In the genomic region with DNA sequence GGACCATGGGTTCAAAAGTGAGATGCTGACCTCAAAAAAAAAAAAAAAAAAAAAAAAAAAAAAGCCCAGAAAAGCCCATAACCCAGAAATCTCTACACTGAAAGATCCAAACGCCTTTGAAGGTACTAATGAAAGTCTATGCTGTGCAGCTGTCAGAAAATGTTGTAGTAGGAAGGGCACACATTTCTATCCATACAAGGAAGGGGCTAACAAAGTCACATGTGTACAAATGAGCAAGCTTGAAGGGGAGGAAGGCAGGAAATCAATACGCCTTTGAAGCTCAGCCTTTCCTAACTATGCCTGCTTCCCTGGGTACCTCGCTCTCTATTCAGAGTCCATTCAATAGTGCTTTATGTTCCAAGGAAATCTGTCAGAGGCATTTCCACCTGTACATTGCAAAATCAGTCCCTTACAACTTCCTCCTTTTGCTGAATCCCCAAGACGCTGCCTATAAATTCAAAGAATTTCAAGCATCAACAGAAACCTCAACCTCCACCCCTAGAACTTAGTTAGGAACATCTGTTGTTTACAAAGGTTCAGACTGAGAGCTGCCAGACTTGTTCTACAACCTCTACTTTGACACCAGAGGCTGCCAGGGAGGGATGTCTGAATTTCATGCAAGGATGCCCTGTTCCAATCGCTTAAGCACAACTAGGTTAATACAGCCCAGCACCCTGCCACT, we compare ENCODE assay signal across 9 mouse cellular contexts.
DNase-seq lines count a peak whose midpoint lies in the region; ATAC-seq and TF ChIP-seq lines count a peak whose summit lies in the region.
"Had no signal": no experiment of that assay in that cellular context is flagged by ENCODE, and none has a peak within 500 bp of the region (broad histone marks: within the 10 kb centered on the region; RNA-seq: fewer than 3 reads in every experiment).

No protein-coding gene starts in this region.

- no peak for TF ChIP-seq EP300 in MEL (IDR thresholded peaks at IDR 0.05; ENCODE audit: low read depth in 1 of 2, low read length in 2 of 2)
- TF ChIP-seq EP300 in lung, postnatal 0 days (IDR thresholded peaks at IDR 0.05) = peak; percentile 72

- no peak for ATAC-seq in heart, embryonic 13.5 days (ENCODE audit: extremely low read depth, insufficient number of reproducible peaks, low FRiP score, low TSS enrichment)
- peak; percentile 85 for ATAC-seq in granulocyte monocyte progenitor cell, adult 5-6 weeks (replicated peaks; ENCODE audit: poor library complexity, severe bottlenecking)
- ATAC-seq in lung, postnatal 0 days = peak; percentile 57

- TF ChIP-seq RAD21 in MEL (IDR thresholded peaks at IDR 0.05; ENCODE audit: low read depth, low read length) = no peak

- H3K9ac ChIP-seq in heart, embryonic 13.5 days = no peak overlapping the region
- H3K9ac ChIP-seq in MEL (ENCODE audit: control insufficient read depth, low read depth, low read length, poor library complexity, severe bottlenecking) = no peak overlapping the region
- H3K9ac ChIP-seq in lung, postnatal 0 days (replicated peaks; ENCODE audit: low read depth) = no peak overlapping the region
- H3K9ac ChIP-seq: liver, embryonic 14.5 days had no signal

- H3K9me3 ChIP-seq in heart, embryonic 13.5 days = no peaks in the 10 kb centered on the region
- no peaks in the 10 kb centered on the region for H3K9me3 ChIP-seq in MEL (replicated peaks; ENCODE audit: insufficient read depth, low read length)
- no peaks in the 10 kb centered on the region for H3K9me3 ChIP-seq in lung, postnatal 0 days (ENCODE audit: low read length)

- WGBS in heart, embryonic 13.5 days = 43% methylated on average over 5 of the region's 5 CpGs
- WGBS in lung, postnatal 0 days = 16% methylated on average over 5 of the region's 5 CpGs

- no peak for TF ChIP-seq CTCF in MEL (IDR thresholded peaks at IDR 0.05 in 2 of 3, conservative IDR thresholded peaks at IDR 0.05 in 1 of 3; ENCODE audit: control insufficient read depth in 1 of 3, insufficient read depth in 1 of 3, low read depth in 2 of 3, low read length in 3 of 3, poor library complexity in 1 of 3, severe bottlenecking in 1 of 3)
- no peak for TF ChIP-seq CTCF in lung, postnatal 0 days (IDR thresholded peaks at IDR 0.05)

- H3K4me2 ChIP-seq in heart, embryonic 13.5 days = no peak overlapping the region
- no peak overlapping the region for H3K4me2 ChIP-seq in lung, postnatal 0 days (replicated peaks; ENCODE audit: low read depth, low read length)

- H3K27ac ChIP-seq in heart, embryonic 13.5 days (replicated peaks) = peak overlapping the region; percentile 45; the same call in 1 of the 2 replicates
- H3K27ac ChIP-seq in MEL (ENCODE audit: control insufficient read depth, low read depth, low read length) = no peak overlapping the region
- no peak overlapping the region for H3K27ac ChIP-seq in lung, postnatal 0 days (ENCODE audit: low read length)
- H3K27ac ChIP-seq: liver, embryonic 14.5 days had no signal

- H3K4me3 ChIP-seq in heart, embryonic 13.5 days = no peak overlapping the region
- no peak overlapping the region for H3K4me3 ChIP-seq in MEL (ENCODE audit: control insufficient read depth in 1 of 2, insufficient read depth in 1 of 2, low read depth in 2 of 2, low read length in 2 of 2)
- H3K4me3 ChIP-seq in lung, postnatal 0 days (ENCODE audit: low read depth, low read length) = no peak overlapping the region

- 0 out of 2 replicates have a peak, but pooled peaks cover 5% of the 10 kb centered on the region for H3K36me3 ChIP-seq in heart, embryonic 13.5 days
- H3K36me3 ChIP-seq in MEL (ENCODE audit: control insufficient read depth in 1 of 2, insufficient read depth in 2 of 2, low read length in 2 of 2) = peaks cover 0 to 3% of the 10 kb centered on the region in 2 experiments; a peak in 3 of 4 replicates
- no peaks in the 10 kb centered on the region for H3K36me3 ChIP-seq in lung, postnatal 0 days (ENCODE audit: insufficient read depth, low read length)

- DNase-seq in heart, adult 9 months (ENCODE audit: low spot score in 2 of 2) = no peak
- DNase-seq in MEL (ENCODE audit: low read depth, low spot score) = peak; percentile 17
- DNase-seq in lung, postnatal 0 days (ENCODE audit: low spot score) = peak; percentile 73
- peak; percentile 30 to 41 for DNase-seq in thymus, postnatal 36 days
- no peak for DNase-seq in frontal cortex, postnatal 25 days (ENCODE audit: low spot score in 2 of 2)
- no peak for DNase-seq in spleen, adult 12 weeks (ENCODE audit: low spot score)

- H3K27me3 ChIP-seq in heart, embryonic 13.5 days (replicated peaks) = no peaks in the 10 kb centered on the region
- H3K27me3 ChIP-seq in MEL (ENCODE audit: control insufficient read depth in 1 of 2, insufficient read depth in 2 of 2, low read length in 2 of 2) = no peaks in the 10 kb centered on the region
- no peaks in the 10 kb centered on the region for H3K27me3 ChIP-seq in lung, postnatal 0 days (replicated peaks; ENCODE audit: insufficient read depth, low read length)

- H3K79me2 ChIP-seq in MEL (ENCODE audit: control insufficient read depth, insufficient read depth, low read length, poor library complexity) = no peaks in the 10 kb centered on the region

- peaks cover 58% of the 10 kb centered on the region for H3K4me1 ChIP-seq in heart, embryonic 13.5 days
- peaks cover 0 to 5% of the 10 kb centered on the region in 2 experiments; a peak in 1 of 4 replicates for H3K4me1 ChIP-seq in MEL (ENCODE audit: control insufficient read depth in 1 of 2, insufficient read depth in 2 of 2, low read length in 2 of 2)
- 0 out of 2 replicates have a peak, but pooled peaks cover 2% of the 10 kb centered on the region for H3K4me1 ChIP-seq in lung, postnatal 0 days (ENCODE audit: insufficient read depth, low read depth, low read length)

- TF ChIP-seq POLR2A in MEL (IDR thresholded peaks at IDR 0.05; ENCODE audit: control insufficient read depth in 1 of 2, insufficient read depth in 1 of 2, low read depth in 1 of 2, low read length in 2 of 2, poor library complexity in 1 of 2) = no peak

TF ChIP-seq in MEL, 35 proteins besides CTCF, POLR2A, EP300 and RAD21:
- TF ChIP-seq ZNF384 (IDR thresholded peaks at IDR 0.05; ENCODE audit: low read depth, low read length) = peak; percentile 55; the same call in 1 of the 2 replicates
- TF ChIP-seq MAZ (IDR thresholded peaks at IDR 0.05; ENCODE audit: low read depth, low read length) = no peak

Comparison
In these comparisons a context has a peak if more than half of its experiments do, and no peak if none do; other contexts are left out.
1. DNase-seq: peak in MEL (single experiment), lung, postnatal 0 days (single experiment) and thymus, postnatal 36 days (2 of 2); none in heart, adult 9 months (0 of 2), frontal cortex, postnatal 25 days (0 of 2) and spleen, adult 12 weeks (single experiment).